9 mouse cellular contexts compared by ENCODE assay signal in the genomic region with DNA sequence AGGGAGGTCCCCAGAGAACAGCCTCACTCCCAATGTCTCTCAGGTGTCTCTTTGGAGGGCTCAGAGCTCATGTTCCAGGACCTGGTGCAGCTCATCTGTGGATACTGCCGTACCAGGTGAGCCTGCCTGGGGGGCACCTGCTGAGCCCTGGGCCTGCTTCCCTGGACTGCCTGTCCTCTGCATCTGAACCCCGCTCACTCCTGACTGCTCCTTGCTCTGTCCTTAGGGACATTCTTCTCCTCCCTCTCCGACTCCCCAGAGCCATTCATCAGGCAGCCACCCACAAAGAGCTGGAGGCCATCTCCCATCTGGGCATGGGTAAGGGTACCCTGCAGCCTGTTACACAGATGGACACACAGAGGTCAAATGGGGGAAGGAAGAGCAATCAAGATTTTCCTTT. TPM values are rescaled to one million over a fixed set of nuclear protein-coding genes. Genes with fewer than 3 reads are reported as not detected.
A peak's percentile ranks its signal among the peaks of the same experiment; 100 is the strongest.
DNase-seq lines count a peak whose midpoint lies in the region; ATAC-seq and TF ChIP-seq lines count a peak whose summit lies in the region.
"Had no signal": no experiment of that assay in that cellular context is flagged by ENCODE, and none has a peak within 500 bp of the region (broad histone marks: within the 10 kb centered on the region; RNA-seq: fewer than 3 reads in every experiment).

No protein-coding gene starts in this region.

- TF ChIP-seq POLR2A in cortical plate, adult 2 months (IDR thresholded peaks at IDR 0.05; ENCODE audit: extremely low read depth, insufficient read depth, low read length), result no peak
- no peak for TF ChIP-seq POLR2A in limb, embryonic 14.5 days (IDR thresholded peaks at IDR 0.05; ENCODE audit: borderline replicate concordance, extremely low read depth, insufficient read depth, insufficient read length)

- H3K27ac ChIP-seq in kidney, postnatal 0 days, result no peak overlapping the region
- peak overlapping the region; percentile 84 for H3K27ac ChIP-seq in cortical plate, adult 2 months (ENCODE audit: insufficient read depth, low read length)
- H3K27ac ChIP-seq in limb, embryonic 14.5 days (replicated peaks; ENCODE audit: low read depth, low read length), result no peak overlapping the region
- no peak overlapping the region for H3K27ac ChIP-seq in forebrain, postnatal 0 days (ENCODE audit: low read depth, low read length)
- H3K27ac ChIP-seq: liver, embryonic 14.5 days had no signal

- 0 out of 2 replicates have a peak, but pooled peaks cover 15% of the 10 kb centered on the region for H3K36me3 ChIP-seq in kidney, postnatal 0 days (ENCODE audit: insufficient read depth, low read length)
- peaks cover 32% of the 10 kb centered on the region for H3K36me3 ChIP-seq in limb, embryonic 14.5 days (ENCODE audit: control insufficient read depth, insufficient read depth, low read length)
- H3K36me3 ChIP-seq in forebrain, postnatal 0 days (ENCODE audit: insufficient read depth), result peaks cover 29% of the 10 kb centered on the region

- ATAC-seq in kidney, postnatal 0 days (replicated peaks; ENCODE audit: low FRiP score, low read depth), result no peak
- no peak for ATAC-seq in limb, embryonic 14.5 days (ENCODE audit: low FRiP score, low read depth)
- no peak for ATAC-seq in forebrain, postnatal 0 days

- 0 out of 2 replicates have a peak overlapping the region, but pooled peaks have one; percentile 35 for H3K9ac ChIP-seq in kidney, postnatal 0 days (ENCODE audit: low read depth, low read length)
- no peak overlapping the region for H3K9ac ChIP-seq in limb, embryonic 14.5 days (ENCODE audit: low read depth, low read length, severe bottlenecking)
- no peak overlapping the region for H3K9ac ChIP-seq in forebrain, postnatal 0 days
- H3K9ac ChIP-seq: liver, embryonic 14.5 days had no signal

- no peaks in the 10 kb centered on the region for H3K9me3 ChIP-seq in kidney, postnatal 0 days (replicated peaks; ENCODE audit: low read length)
- H3K9me3 ChIP-seq in limb, embryonic 14.5 days (ENCODE audit: control insufficient read depth, low read length), result no peaks in the 10 kb centered on the region
- H3K9me3 ChIP-seq in forebrain, postnatal 0 days (ENCODE audit: low read length), result no peaks in the 10 kb centered on the region

- 65% methylated on average over 3 of the region's 3 CpGs for WGBS in kidney, postnatal 0 days
- WGBS in limb, embryonic 14.5 days, result 29% methylated on average over 3 of the region's 3 CpGs
- 39% methylated on average over 3 of the region's 3 CpGs for WGBS in forebrain, postnatal 0 days

- no peak for TF ChIP-seq CTCF in kidney, postnatal 0 days (IDR thresholded peaks at IDR 0.05; ENCODE audit: low read depth)
- TF ChIP-seq CTCF in cortical plate, adult 2 months (IDR thresholded peaks at IDR 0.05; ENCODE audit: extremely low read depth, insufficient read depth, low read length), result no peak
- TF ChIP-seq CTCF in forebrain, postnatal 0 days (IDR thresholded peaks at IDR 0.05; ENCODE audit: low read depth), result no peak

- H3K4me2 ChIP-seq in kidney, postnatal 0 days (ENCODE audit: low read length), result peak overlapping the region; percentile 54
- peak overlapping the region; percentile 31; the same call in 1 of the 2 replicates for H3K4me2 ChIP-seq in limb, embryonic 14.5 days (replicated peaks; ENCODE audit: low read depth, low read length, severe bottlenecking)
- H3K4me2 ChIP-seq in forebrain, postnatal 0 days (ENCODE audit: low read depth), result no peak overlapping the region

- H3K4me3 ChIP-seq in kidney, postnatal 0 days (replicated peaks; ENCODE audit: low read depth, low read length), result peak overlapping the region; percentile 22; the same call in 1 of the 2 replicates
- H3K4me3 ChIP-seq in cortical plate, adult 2 months (ENCODE audit: insufficient read depth, low read length), result peak overlapping the region; percentile 58
- no peak overlapping the region for H3K4me3 ChIP-seq in limb, embryonic 14.5 days (replicated peaks; ENCODE audit: low read length)
- no peak overlapping the region for H3K4me3 ChIP-seq in forebrain, postnatal 0 days (ENCODE audit: low read depth, low read length)

- no peaks in the 10 kb centered on the region for H3K27me3 ChIP-seq in kidney, postnatal 0 days (ENCODE audit: insufficient read depth, low read length)
- peaks cover 25% of the 10 kb centered on the region for H3K27me3 ChIP-seq in limb, embryonic 14.5 days (ENCODE audit: control insufficient read depth, insufficient read depth, low read length)
- H3K27me3 ChIP-seq in forebrain, postnatal 0 days (ENCODE audit: insufficient read depth, low read length), result no peaks in the 10 kb centered on the region

- peaks cover 16% of the 10 kb centered on the region for H3K4me1 ChIP-seq in kidney, postnatal 0 days (replicated peaks; ENCODE audit: insufficient read depth, low read length)
- H3K4me1 ChIP-seq in cortical plate, adult 2 months (ENCODE audit: control insufficient read depth, insufficient read depth, low read length), result peaks cover 11% of the 10 kb centered on the region
- peaks cover 8% of the 10 kb centered on the region for H3K4me1 ChIP-seq in limb, embryonic 14.5 days (ENCODE audit: control insufficient read depth, insufficient read depth, low read length)
- peaks cover 7% of the 10 kb centered on the region; the same call in 1 of the 2 replicates for H3K4me1 ChIP-seq in forebrain, postnatal 0 days (ENCODE audit: insufficient read depth)

- DNase-seq in cerebellum, adult 9-10 months, result peak; percentile 59
- no peak for DNase-seq in cerebellum, adult 8-10 months
- DNase-seq in kidney, postnatal 0 days (ENCODE audit: low spot score), result no peak
- no peak for DNase-seq in kidney, postnatal 25 days
- no peak for DNase-seq in limb, embryonic 14.5 days (ENCODE audit: low spot score)
- no peak for DNase-seq in forebrain, postnatal 0 days
- no peak for DNase-seq in kidney, adult 9 months

RNA-seq across cellular contexts. Expression of a gene that starts 1.2 kb away (rescaled TPM):
- polyA plus RNA-seq in kidney, postnatal 0 days (2015; fragmentation: Nextera tagmentation; extraction: Ambion mirVana), result 2.8 and 3.2 TPM in 2 replicates
- 68.7 and 69.0 TPM in 2 replicates for polyA plus RNA-seq in cortical plate, adult 2 months (2012; rRNA removed)
- 4.9 and 6.1 TPM in 2 replicates for polyA plus RNA-seq in limb, embryonic 14.5 days (2012; rRNA removed)
- polyA plus RNA-seq in limb, embryonic 14.5 days (2014; fragmentation: Nextera tagmentation; extraction: Ambion mirVana), result 2.5 and 2.6 TPM in 2 replicates
- total RNA-seq in forebrain, postnatal 0 days (2014; rRNA removed), result 3.0 and 9.8 TPM in 2 replicates
- 1.7 and 2.4 TPM in 2 replicates for polyA plus RNA-seq in forebrain, postnatal 0 days (2015; fragmentation: Nextera tagmentation; extraction: Ambion mirVana)

RNA-seq across cellular contexts. Expression of a gene that starts 10.4 kb away (rescaled TPM):
- polyA plus RNA-seq in kidney, postnatal 0 days (2015; fragmentation: Nextera tagmentation; extraction: Ambion mirVana), result 40.2 and 44.0 TPM in 2 replicates
- 29.1 and 34.8 TPM in 2 replicates for polyA plus RNA-seq in cortical plate, adult 2 months (2012; rRNA removed)
- polyA plus RNA-seq in limb, embryonic 14.5 days (2012; rRNA removed), result 30.2 TPM in 2 replicates
- 38.1 and 38.9 TPM in 2 replicates for polyA plus RNA-seq in limb, embryonic 14.5 days (2014; fragmentation: Nextera tagmentation; extraction: Ambion mirVana)
- total RNA-seq in forebrain, postnatal 0 days (2014; rRNA removed), result 9.5 and 15.5 TPM in 2 replicates
- polyA plus RNA-seq in forebrain, postnatal 0 days (2015; fragmentation: Nextera tagmentation; extraction: Ambion mirVana), result 27.6 and 29.3 TPM in 2 replicates

RNA-seq across cellular contexts. Expression of a gene that starts 12.8 kb away (rescaled TPM):
- 1.1 and 1.3 TPM in 2 replicates for polyA plus RNA-seq in kidney, postnatal 0 days (2015; fragmentation: Nextera tagmentation; extraction: Ambion mirVana)
- 4.8 and 6.8 TPM in 2 replicates for polyA plus RNA-seq in cortical plate, adult 2 months (2012; rRNA removed)
- polyA plus RNA-seq in limb, embryonic 14.5 days (2012; rRNA removed), result 1.3 and 2.5 TPM in 2 replicates
- polyA plus RNA-seq in limb, embryonic 14.5 days (2014; fragmentation: Nextera tagmentation; extraction: Ambion mirVana), result 0.84 and 1.7 TPM in 2 replicates
- total RNA-seq in forebrain, postnatal 0 days (2014; rRNA removed), result 3.0 and 7.0 TPM in 2 replicates
- polyA plus RNA-seq in forebrain, postnatal 0 days (2015; fragmentation: Nextera tagmentation; extraction: Ambion mirVana), result 1.4 and 2.0 TPM in 2 replicates

RNA-seq across cellular contexts. Expression of a gene that starts 12.9 kb away (rescaled TPM):
- polyA plus RNA-seq in kidney, postnatal 0 days (2015; fragmentation: Nextera tagmentation; extraction: Ambion mirVana), result 57.1 and 64.2 TPM in 2 replicates
- 106 and 111 TPM in 2 replicates for polyA plus RNA-seq in cortical plate, adult 2 months (2012; rRNA removed)
- 31.3 and 46.6 TPM in 2 replicates for polyA plus RNA-seq in limb, embryonic 14.5 days (2012; rRNA removed)
- polyA plus RNA-seq in limb, embryonic 14.5 days (2014; fragmentation: Nextera tagmentation; extraction: Ambion mirVana), result 43.7 and 45.2 TPM in 2 replicates
- 85.9 and 111 TPM in 2 replicates for total RNA-seq in forebrain, postnatal 0 days (2014; rRNA removed)
- polyA plus RNA-seq in forebrain, postnatal 0 days (2015; fragmentation: Nextera tagmentation; extraction: Ambion mirVana), result 93.0 and 128 TPM in 2 replicates

RNA-seq across cellular contexts. Expression of a gene that starts 16.4 kb away (rescaled TPM):
- 35.0 and 40.6 TPM in 2 replicates for polyA plus RNA-seq in kidney, postnatal 0 days (2015; fragmentation: Nextera tagmentation; extraction: Ambion mirVana)
- polyA plus RNA-seq in cortical plate, adult 2 months (2012; rRNA removed), result 5.8 and 6.3 TPM in 2 replicates
- polyA plus RNA-seq in limb, embryonic 14.5 days (2012; rRNA removed), result 97.5 and 115 TPM in 2 replicates
- polyA plus RNA-seq in limb, embryonic 14.5 days (2014; fragmentation: Nextera tagmentation; extraction: Ambion mirVana), result 123 and 127 TPM in 2 replicates
- total RNA-seq in forebrain, postnatal 0 days (2014; rRNA removed), result 11.8 and 20.8 TPM in 2 replicates
- 16.3 and 18.1 TPM in 2 replicates for polyA plus RNA-seq in forebrain, postnatal 0 days (2015; fragmentation: Nextera tagmentation; extraction: Ambion mirVana)

Comparison
In these comparisons a context has a peak if more than half of its experiments do, and no peak if none do; other contexts are left out.
1. H3K4me3 ChIP-seq: peak in kidney, postnatal 0 days (single experiment) and cortical plate, adult 2 months (single experiment); none in limb, embryonic 14.5 days (single experiment) and forebrain, postnatal 0 days (single experiment).